Mouse (Mus musculus) left cerebral cortex, adult 11 months (tissue): ENCODE data around the gene Aebp1.

Source experiments
- DNase-seq: peaks from one replicate; pipeline ENCODE4 v3.0.0; 2022; ENCODE audit warnings: low spot score

The Aebp1 gene

GRCm38 (mm10) chr11:5893807-5894206, 32.1 kb downstream of the Aebp1 start:
- DNase-seq = no peak

- DNase-seq = no peak
These were observed 35.5 kb downstream of the Aebp1 start for GRCm38 (mm10) chr11:5897230-5897629.

GRCm38 (mm10) chr11:5897839-5898238, 36.1 kb downstream of the Aebp1 start:
- DNase-seq = no peak

GRCm38 (mm10) chr11:5898531-5898930, 36.8 kb downstream of the Aebp1 start, which contains the start of gene Myl7:
Myl7 (minus strand) TSS chr11:5898782.
- no peak for DNase-seq

- no peak for DNase-seq
These were observed 37.5 kb downstream of the Aebp1 start for GRCm38 (mm10) chr11:5899286-5899685.

- no peak for DNase-seq
These were observed 39.6 kb downstream of the Aebp1 start for GRCm38 (mm10) chr11:5901320-5901719.

GRCm38 (mm10) chr11:5901950-5902349, 40.2 kb downstream of the Aebp1 start:
- no peak for DNase-seq

GRCm38 (mm10) chr11:5902390-5902789, 40.6 kb downstream of the Aebp1 start:
- no peak for DNase-seq

GRCm38 (mm10) chr11:5903844-5904243, 42.1 kb downstream of the Aebp1 start:
- DNase-seq = no peak

- DNase-seq = no peak
These were observed 42.6 kb downstream of the Aebp1 start for GRCm38 (mm10) chr11:5904357-5904756.

- no peak for DNase-seq
These were observed 43.1 kb downstream of the Aebp1 start for GRCm38 (mm10) chr11:5904871-5905270.

GRCm38 (mm10) chr11:5905778-5906518, 44.2 kb downstream of the Aebp1 start:
- DNase-seq = no peak

- DNase-seq = no peak
These were observed 45.3 kb downstream of the Aebp1 start for GRCm38 (mm10) chr11:5907096-5907495.

- no peak for DNase-seq
These were observed 46.9 kb downstream of the Aebp1 start for GRCm38 (mm10) chr11:5908642-5909041.

GRCm38 (mm10) chr11:5912635-5913034, 50.9 kb downstream of the Aebp1 start:
- no peak for DNase-seq

GRCm38 (mm10) chr11:5913256-5913655, 51.5 kb downstream of the Aebp1 start:
- DNase-seq = no peak

- no peak for DNase-seq
These were observed 52.2 kb downstream of the Aebp1 start for GRCm38 (mm10) chr11:5913936-5914335.

GRCm38 (mm10) chr11:5914940-5915339, 53.2 kb downstream of the Aebp1 start:
- no peak for DNase-seq

- no peak for DNase-seq
These were observed 53.9 kb downstream of the Aebp1 start for GRCm38 (mm10) chr11:5915429-5916177.

- no peak for DNase-seq
These were observed 54.4 kb downstream of the Aebp1 start for GRCm38 (mm10) chr11:5916178-5916548.

- no peak for DNase-seq
These were observed 56.4 kb downstream of the Aebp1 start for GRCm38 (mm10) chr11:5918111-5918510.

GRCm38 (mm10) chr11:5919606-5920005, 57.9 kb downstream of the Aebp1 start:
- no peak for DNase-seq

GRCm38 (mm10) chr11:5920323-5920960, 58.7 kb downstream of the Aebp1 start:
- DNase-seq = no peak
